Mouse (Mus musculus) intestine, embryonic 14.5 days (tissue): ENCODE data around the gene Rassf4. TPM values are rescaled to one million over a fixed set of nuclear protein-coding genes. Genes with fewer than 3 reads are reported as not detected.

ENCODE experiments used
- ATAC-seq: fragments of 200-750 bp; cut with Nextera tagmentation; replicated peaks from 2 replicates; pipeline ENCODE4 v1.8.0; 2017; ENCODE audit warnings: low read depth, moderate number of reproducible peaks, moderate TSS enrichment, moderate library complexity; ENCODE audit not compliant: low FRiP score, low TSS enrichment
- DNase-seq: peaks from one replicate; pipeline ENCODE4 v3.0.0-alpha.2; 2018; ENCODE audit warnings: low spot score
- H3K27ac ChIP-seq: fragments of 300-500 bp; sonication (generic); 2 replicates; pipeline ENCODE4 v1.5.1; 2014; ENCODE audit warnings: low read depth, mild to moderate bottlenecking, control low read depth
- H3K27me3 ChIP-seq: fragments of 300-500 bp; sonication (generic); replicated peaks from 2 replicates; pipeline ENCODE4 v1.6.1; 2014; ENCODE audit warnings: low read length, control low read depth; ENCODE audit not compliant: control insufficient read depth, insufficient read depth
- H3K36me3 ChIP-seq: fragments of 300-500 bp; sonication (generic); 2 replicates; pipeline ENCODE4 v1.6.1; 2014; ENCODE audit warnings: low read length, control low read depth; ENCODE audit not compliant: control insufficient read depth, insufficient read depth
- H3K4me1 ChIP-seq: fragments of 300-500 bp; sonication (generic); replicated peaks from 2 replicates; pipeline ENCODE4 v1.6.1; 2014; ENCODE audit warnings: low read length, control low read depth, mixed read lengths; ENCODE audit not compliant: control insufficient read depth, insufficient read depth
- H3K4me2 ChIP-seq: fragments of 300-500 bp; sonication (generic); 2 replicates; pipeline ENCODE4 v1.6.1; 2014; ENCODE audit warnings: low read length
- H3K4me3 ChIP-seq: fragments of 300-500 bp; sonication (generic); 2 replicates; pipeline ENCODE4 v1.5.1; 2014; ENCODE audit warnings: low read depth, low read length, control low read depth, mixed read lengths
- H3K9ac ChIP-seq: fragments of 300-500 bp; sonication (generic); 2 replicates; pipeline ENCODE4 v1.6.1; 2014; ENCODE audit warnings: mild to moderate bottlenecking, low read length
- H3K9me3 ChIP-seq: fragments of 300-500 bp; sonication (generic); 2 replicates; pipeline ENCODE4 v1.6.1; 2016; ENCODE audit warnings: low read length, control low read depth; ENCODE audit not compliant: control insufficient read depth
- WGBS: fragments of 180-500 bp; shearing (Covaris S2); extraction: QIAGEN DNeasy Blood & Tissue Kit; methylation state at CpG from one replicate; pipeline ENCODE4 v1.1.7; 2014; 5-methylcytosine and 5-hydroxymethylcytosine counted together
- polyA plus RNA-seq: library from polyadenylated mRNA; unstranded; fragments of >200 nt; fragmentation: Nextera tagmentation; extraction: Ambion mirVana; gene quantifications from 2 replicates; pipeline ENCODE4 v1.2.1, GENCODE M21; 2014

The Rassf4 gene
- polyA plus RNA-seq, 1 experiment from 2014 or later = 12.6 TPM

DNA sequence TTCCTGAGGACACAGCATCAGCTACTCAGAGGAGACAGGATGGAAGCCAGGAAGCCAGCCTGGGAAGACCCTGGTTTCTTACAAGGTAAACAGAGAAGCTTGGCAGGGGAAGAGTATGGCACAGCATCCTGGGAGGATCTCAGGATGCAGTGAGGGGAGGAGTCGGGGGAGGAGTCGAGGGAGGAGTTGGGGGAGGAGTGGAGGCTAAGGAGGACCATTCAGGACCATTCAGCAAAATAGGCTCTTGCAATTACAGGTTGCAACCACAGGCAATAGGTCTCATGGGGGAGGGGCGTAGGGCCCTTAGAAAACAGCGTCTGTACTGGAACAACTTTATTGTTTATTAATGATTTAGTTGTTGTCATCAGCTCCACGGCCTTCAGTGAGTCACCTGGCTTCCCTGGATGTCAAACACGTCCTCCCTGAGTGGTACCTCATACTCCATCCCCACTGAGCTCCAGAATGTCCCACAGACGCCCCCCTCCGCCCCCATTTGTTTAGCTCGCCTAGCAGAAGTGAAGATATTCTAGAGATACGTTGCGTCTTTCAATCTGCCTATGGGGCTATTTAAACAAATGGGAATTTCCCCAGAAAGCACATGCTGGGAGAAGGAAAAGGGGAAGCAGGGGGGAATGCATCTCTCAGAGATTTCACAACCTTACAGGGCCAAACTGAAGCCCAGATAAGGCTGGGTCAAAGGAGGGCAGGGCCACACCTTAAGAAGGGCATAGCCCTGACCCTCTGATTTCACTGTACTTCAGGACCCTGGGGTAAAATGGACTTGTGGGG is 4.9 kb downstream of the Rassf4 start:
- Histone ChIP-seq H3K36me3 (no peaks in the 10 kb centered on the region), H3K4me1 (peaks cover 24% of the 10 kb centered on the region), H3K27me3 (no peaks in the 10 kb centered on the region), H3K9me3 (no peaks in the 10 kb centered on the region), H3K27ac (no peak overlapping the region), H3K4me3 (no peak overlapping the region), H3K4me2 (no peak overlapping the region), H3K9ac (no peak overlapping the region)
- ATAC-seq (no peak), DNase-seq (no peak)
- WGBS = 46% methylated on average over 11 of the region's 11 CpGs

DNA sequence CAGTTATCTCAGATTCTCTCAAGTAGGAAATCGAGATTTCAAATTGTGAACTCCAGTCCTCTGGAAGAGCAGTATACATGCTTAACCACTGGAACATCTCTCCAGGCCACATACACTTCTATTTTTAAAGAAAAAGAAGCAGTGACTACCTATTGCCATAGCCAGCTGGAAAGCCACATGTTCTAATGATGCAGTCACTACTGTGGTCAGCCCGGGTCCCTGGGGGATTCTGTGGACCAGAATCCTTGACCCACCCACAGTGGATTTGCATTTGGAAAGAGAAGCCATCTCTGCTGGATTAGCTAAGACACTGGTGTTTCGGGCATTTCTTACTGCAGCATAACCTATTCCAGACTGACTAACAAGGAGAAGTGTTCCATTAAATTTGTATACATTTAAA is 6.4 kb downstream of the Rassf4 start:
- Histone ChIP-seq H3K4me2 (no peak overlapping the region), H3K27me3 (no peaks in the 10 kb centered on the region), H3K4me1 (peaks cover 14% of the 10 kb centered on the region), H3K9me3 (no peaks in the 10 kb centered on the region), H3K27ac (no peak overlapping the region), H3K36me3 (no peaks in the 10 kb centered on the region), H3K9ac (no peak overlapping the region), H3K4me3 (no peak overlapping the region)
- 76% methylated on average over 3 of the region's 3 CpGs for WGBS
- no peak for ATAC-seq
- DNase-seq = no peak

DNA sequence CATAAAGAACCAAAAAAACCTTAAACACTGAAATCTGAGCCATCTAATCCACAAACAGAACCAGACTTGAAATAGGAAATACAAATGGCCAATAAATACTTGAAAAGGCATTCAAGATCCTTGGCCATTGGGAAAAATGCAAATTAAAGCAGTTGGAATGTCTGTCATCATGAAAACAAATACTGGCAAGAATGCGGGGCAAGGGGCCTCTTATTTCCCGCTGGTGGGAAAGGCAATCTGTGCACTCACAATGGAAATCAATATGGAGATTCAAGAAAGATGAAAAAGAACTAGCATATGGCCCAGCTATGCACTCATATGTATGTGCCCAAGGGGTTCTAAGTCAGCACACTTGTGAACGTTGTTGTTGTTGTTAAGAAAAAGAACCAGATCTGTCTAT is 6.9 kb downstream of the Rassf4 start:
- H3K27me3 ChIP-seq = no peaks in the 10 kb centered on the region
- ATAC-seq (no peak), DNase-seq (no peak)
- no peak overlapping the region for H3K4me2 ChIP-seq
- no peaks in the 10 kb centered on the region for H3K36me3 ChIP-seq
- no peak overlapping the region for H3K27ac ChIP-seq
- WGBS = 66% methylated on average over 3 of the region's 3 CpGs
- H3K4me1 ChIP-seq = peaks cover 14% of the 10 kb centered on the region
- no peak overlapping the region for H3K9ac ChIP-seq
- no peak overlapping the region for H3K4me3 ChIP-seq
- H3K9me3 ChIP-seq = no peaks in the 10 kb centered on the region

DNA sequence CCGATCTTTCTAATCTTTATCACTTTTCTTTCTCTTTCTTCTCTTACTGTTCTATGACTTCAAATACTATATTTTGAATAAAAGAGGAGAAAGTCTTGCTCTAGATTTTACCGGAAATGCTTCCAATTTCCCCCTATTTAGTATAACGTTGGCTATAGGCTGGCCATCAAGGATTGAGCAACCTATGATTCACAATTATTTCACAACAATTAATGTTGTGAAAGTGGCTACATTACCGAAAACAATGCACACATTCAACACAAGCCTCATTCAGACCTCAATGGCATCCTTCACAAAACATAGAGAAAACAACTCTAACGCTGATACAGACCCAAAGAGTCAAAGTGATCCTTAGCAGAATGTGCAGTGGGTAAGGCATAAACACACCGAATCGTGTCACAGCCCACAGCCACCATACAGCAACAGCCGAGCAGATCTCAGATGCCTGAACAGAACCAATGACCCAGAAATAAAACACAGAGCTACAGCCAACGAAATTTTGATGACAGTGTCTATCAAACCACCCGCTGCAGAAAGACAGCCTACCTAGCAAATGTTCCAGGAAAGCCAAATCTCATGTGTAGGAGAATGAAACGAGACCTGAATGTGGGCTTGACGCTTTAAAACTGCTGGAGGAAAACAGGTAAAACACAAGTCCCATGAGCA is 7.5 kb downstream of the Rassf4 start:
- Histone ChIP-seq H3K4me1 (peaks cover 10% of the 10 kb centered on the region), H3K9me3 (no peaks in the 10 kb centered on the region), H3K9ac (no peak overlapping the region), H3K4me2 (no peak overlapping the region), H3K4me3 (no peak overlapping the region), H3K27ac (no peak overlapping the region), H3K36me3 (no peaks in the 10 kb centered on the region), H3K27me3 (no peaks in the 10 kb centered on the region)
- ATAC-seq = no peak
- WGBS = 86% methylated on average over 12 of the region's 12 CpGs
- no peak for DNase-seq

DNA sequence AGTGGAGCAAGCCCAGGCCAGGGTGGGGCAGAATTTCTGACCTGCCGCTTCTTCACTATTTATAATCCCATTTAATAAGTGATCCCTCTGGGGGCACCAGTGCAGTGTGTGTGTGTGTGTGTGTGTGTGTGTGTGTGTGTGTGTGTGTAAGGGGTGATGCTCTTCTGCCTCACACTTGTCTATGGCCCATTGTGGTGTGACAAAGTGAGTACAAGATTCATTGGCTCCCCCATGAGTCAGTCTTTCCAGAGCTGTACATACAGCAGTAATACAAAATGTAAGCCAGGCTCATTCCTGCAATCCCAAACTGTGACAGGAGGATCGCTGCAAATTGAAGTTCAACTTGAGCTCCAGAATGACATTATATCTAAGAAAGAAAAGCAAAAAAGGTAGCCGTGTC is 8.9 kb downstream of the Rassf4 start:
- no peaks in the 10 kb centered on the region for H3K9me3 ChIP-seq
- H3K27me3 ChIP-seq = no peaks in the 10 kb centered on the region
- no peaks in the 10 kb centered on the region for H3K4me1 ChIP-seq
- ATAC-seq (no peak), DNase-seq (no peak)
- no peaks in the 10 kb centered on the region for H3K36me3 ChIP-seq
- H3K9ac ChIP-seq = no peak overlapping the region
- no peak overlapping the region for H3K4me2 ChIP-seq
- H3K27ac ChIP-seq = no peak overlapping the region
- WGBS = 76% methylated on average over 3 of the region's 3 CpGs
- no peak overlapping the region for H3K4me3 ChIP-seq

DNA sequence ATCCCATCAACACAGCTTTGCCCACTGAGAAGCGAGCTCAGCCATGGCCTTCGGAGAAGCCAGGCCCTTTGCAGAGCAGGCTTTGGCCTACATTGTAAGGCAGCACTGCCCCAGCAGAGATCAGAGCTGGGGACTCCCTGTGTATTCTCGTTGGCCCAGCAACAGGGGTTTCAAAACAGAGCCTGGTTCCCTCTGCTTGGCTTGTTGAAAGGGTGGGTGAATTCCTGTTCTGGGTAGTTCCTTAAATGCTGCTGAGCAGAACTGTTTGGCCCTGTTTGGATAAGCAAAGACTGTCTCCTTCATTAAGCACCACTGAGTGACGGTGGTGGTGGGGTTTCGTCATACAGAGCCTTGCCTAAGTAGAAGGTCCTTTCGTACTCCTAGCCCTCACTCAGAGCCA is 9.7 kb downstream of the Rassf4 start:
- H3K9me3 ChIP-seq = no peaks in the 10 kb centered on the region
- no peak overlapping the region for H3K27ac ChIP-seq
- DNase-seq (no peak), ATAC-seq (no peak)
- no peaks in the 10 kb centered on the region for H3K36me3 ChIP-seq
- no peak overlapping the region for H3K4me3 ChIP-seq
- WGBS = 64% methylated on average over 6 of the region's 6 CpGs
- no peak overlapping the region for H3K9ac ChIP-seq
- H3K27me3 ChIP-seq = no peaks in the 10 kb centered on the region
- H3K4me1 ChIP-seq = no peaks in the 10 kb centered on the region
- no peak overlapping the region for H3K4me2 ChIP-seq

DNA sequence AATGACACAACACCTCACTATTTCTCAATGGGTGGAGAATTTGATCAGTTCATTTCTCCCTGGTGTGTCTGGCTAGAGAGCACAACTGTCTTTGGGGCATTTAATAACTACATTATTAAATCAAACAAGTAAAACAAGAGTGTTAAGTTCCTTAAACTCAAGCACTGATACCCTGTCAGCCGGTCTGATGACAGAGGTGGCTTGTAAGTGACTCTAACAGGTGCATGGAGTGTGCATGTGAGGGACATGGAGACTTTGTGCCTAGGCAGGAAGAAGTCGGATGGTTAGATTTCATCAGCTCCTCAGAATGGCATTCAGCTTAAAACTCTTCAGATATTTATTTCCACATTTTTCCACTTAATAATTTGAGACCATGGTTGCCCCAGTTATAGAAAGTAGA is 10.4 kb downstream of the Rassf4 start:
- Histone ChIP-seq H3K4me1 (no peaks in the 10 kb centered on the region), H3K27ac (no peak overlapping the region), H3K27me3 (no peaks in the 10 kb centered on the region), H3K36me3 (no peaks in the 10 kb centered on the region), H3K9ac (no peak overlapping the region), H3K4me2 (no peak overlapping the region), H3K4me3 (no peak overlapping the region), H3K9me3 (no peaks in the 10 kb centered on the region)
- WGBS = 91% methylated on average over 2 of the region's 2 CpGs
- no peak for ATAC-seq
- DNase-seq = no peak

DNA sequence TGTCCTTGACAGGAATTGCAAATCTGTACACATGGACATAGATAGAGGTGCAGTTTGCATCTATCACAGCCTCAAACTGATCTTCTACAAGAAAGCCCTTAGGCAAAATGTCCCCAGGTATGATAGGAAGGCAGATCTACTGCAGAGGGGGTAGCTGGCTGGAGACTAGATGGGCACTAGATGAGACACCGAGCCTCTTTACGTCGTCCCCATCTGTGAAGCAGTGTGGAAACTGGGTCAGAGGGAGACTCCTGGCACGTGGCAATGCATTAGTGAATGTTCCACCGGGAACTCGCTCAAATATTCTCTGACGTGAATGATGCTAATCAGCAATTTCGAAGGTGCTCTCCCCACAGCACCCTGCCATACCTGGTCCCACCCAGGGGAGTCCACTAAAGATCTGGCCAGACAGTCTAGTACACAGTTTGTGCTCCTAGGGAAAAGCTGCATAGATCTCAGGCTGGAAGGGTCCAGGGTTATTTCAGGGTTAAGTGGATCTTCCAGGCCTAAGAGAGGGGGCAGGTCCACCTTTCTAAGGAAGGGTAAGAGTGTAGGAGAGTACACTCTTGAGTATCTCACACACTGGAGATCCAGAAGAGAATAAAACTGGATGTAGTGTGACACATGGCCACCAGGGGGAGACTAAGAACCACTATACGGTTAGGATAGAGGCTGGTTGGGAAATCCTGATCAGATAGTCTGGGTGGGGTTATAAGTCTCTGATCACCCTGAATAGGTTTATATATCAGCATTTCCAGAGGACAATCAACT is 19.9 kb downstream of the Rassf4 start:
- Histone ChIP-seq H3K27ac (no peak overlapping the region), H3K9ac (no peak overlapping the region), H3K4me2 (no peak overlapping the region), H3K36me3 (no peaks in the 10 kb centered on the region), H3K4me3 (no peak overlapping the region), H3K27me3 (no peaks in the 10 kb centered on the region), H3K9me3 (no peaks in the 10 kb centered on the region), H3K4me1 (no peaks in the 10 kb centered on the region; the same call in 1 of the 2 replicates)
- WGBS = 61% methylated on average over 9 of the region's 9 CpGs
- ATAC-seq (peak; percentile 59; the same call in 1 of the 2 replicates), DNase-seq (peak; percentile 88)
